Mouse (Mus musculus) gastrocnemius, adult 8-10 months (tissue): ENCODE results near the gene Ankzf1. TPM values are rescaled to one million over a fixed set of nuclear protein-coding genes. Genes with fewer than 3 reads are reported as not detected.

Experiments used
- DNase-seq, 2 experiments: peaks; one replicate each; pipeline ENCODE4 v3.0.0; 2022; ENCODE audit warnings: low spot score in 2 of 2
- total RNA-seq, 4 experiments: library from RNA; stranded (reverse); gene quantifications; 2 replicates each; pipeline ENCODE4 v1.2.4; 2022

The Ankzf1 gene
- total RNA-seq, 4 experiments from 2014 or later, result 3.4 to 5.9 (median 4.2) TPM

- no peak for DNase-seq
These were observed 4.0 kb upstream of the Ankzf1 start for GRCm38 (mm10) chr1:75187914-75188483.

GRCm38 (mm10) chr1:75190577-75190976 is 1.4 kb upstream of the Ankzf1 start:
- no peak for DNase-seq

DNA sequence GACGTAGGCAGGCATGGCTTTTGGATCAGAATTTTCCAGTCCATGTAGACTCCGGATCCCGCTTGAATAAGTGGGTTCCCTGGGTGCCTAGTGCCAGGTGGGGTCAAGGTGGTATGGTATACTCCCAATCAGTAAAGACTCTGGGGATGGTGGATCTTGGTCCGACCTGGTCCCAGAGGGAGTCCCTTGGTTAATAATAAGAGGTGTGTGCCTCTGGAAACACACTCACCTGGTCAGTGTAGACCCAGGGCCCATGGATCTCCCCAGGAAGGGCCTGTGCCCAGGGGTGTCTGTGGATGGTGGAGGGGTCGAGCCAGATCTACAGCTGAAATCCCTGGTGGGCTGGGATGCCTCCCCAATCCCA is 711 bp upstream of the Ankzf1 start:
- no peak for DNase-seq

DNA sequence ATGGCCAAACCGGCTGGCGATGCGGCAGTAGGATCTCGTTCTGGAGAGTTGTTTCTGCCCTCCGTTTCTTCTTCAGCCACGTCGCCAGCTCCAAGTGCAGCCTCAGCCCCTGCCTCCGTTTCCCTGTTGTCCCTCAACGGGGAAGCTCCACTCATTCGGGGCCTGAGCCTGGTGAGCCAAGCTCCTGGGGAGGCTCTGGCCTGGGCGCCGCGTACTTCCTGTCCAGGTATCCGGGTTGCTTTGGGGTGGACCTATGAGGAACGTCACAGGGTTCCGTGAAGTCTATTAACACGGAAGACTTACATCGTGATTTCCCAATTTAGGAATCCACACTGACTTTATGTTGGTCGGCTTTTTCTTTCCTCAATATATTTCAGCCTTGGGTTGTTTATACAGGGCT is 501 bp downstream of the Ankzf1 start:
- DNase-seq, result no peak

- DNase-seq, result no peak
These were observed 9.3 kb downstream of the Ankzf1 start for GRCm38 (mm10) chr1:75201236-75201635.

GRCm38 (mm10) chr1:75208967-75209678 is 17.2 kb downstream of the Ankzf1 start:
- no peak for DNase-seq

DNA sequence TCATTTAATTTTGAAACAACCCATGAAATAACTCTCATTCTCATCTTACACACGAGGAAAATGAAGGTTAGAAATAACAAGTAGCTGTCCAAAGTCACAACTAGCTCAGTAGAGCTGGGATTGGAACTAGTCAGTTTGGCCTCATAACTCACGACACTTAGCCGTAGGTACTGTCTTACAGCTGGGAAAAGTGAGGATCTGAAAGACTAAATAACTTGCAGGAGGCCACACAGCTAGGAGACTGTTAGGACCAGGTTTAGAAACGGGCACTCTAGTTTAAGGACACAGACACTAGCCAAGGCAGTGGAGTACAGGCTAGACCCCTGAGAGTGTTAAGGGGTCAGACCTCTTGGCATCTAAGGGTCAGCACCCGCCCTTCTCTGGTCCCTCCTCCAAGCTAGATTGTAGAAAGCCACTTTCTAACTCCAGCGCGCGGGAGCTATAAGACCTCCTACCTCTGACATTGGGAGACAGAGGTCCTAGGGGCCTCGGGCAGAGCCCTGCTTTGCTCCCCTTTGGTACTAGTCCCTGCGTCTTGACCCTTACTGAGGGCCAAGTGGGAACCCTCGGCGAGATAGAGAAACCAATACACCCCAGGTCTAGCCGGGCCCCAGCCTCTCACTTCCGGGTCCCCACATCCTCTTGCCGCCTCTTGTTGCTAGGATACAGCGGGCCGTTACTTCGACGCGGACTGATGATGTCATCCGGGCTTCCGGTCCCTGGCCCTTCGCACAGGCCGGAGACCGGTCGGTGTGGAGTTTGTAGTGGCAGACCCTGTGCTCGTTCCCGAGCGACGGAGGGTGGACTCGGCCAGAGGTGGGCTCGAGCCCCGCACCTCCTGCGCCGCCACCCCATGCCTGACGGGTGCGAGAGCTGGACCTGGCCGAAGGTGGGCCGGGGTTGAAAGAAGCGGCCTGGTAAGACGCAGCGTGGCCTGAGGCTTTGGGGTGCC is 18.5 kb downstream of the Ankzf1 start, which contains the start of the genes Glb1l and Stk16:
Glb1l (minus strand) TSS at position 678 of the 952 bp plus-strand sequence.
Stk16 (plus strand) TSS at position 703 of the 952 bp plus-strand sequence.
- DNase-seq, result peak; percentile 89 to 91

GRCm38 (mm10) chr1:75211141-75211708 is 19.3 kb downstream of the Ankzf1 start:
- no peak for DNase-seq

DNA sequence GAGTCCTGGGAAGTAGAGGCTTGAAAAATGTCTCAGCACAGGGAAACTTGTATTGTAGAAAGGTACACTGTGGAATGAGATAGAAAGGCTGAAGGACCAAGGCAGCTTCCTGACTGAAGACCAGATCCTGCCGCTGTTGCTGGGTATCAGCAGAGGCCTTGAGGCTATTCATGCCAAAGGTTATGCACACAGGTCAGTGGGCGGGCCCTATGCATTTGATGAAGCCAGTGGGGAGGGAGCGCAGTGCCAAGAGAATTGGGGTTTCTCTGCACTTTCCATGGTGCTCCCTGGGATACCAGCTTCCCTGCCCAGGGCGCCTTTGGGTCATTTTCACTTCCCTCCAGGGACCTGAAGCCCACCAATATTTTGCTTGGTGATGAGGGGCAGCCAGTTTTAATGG is 20.6 kb downstream of the Ankzf1 start:
- DNase-seq, result no peak

GRCm38 (mm10) chr1:75213096-75213495 is 21.1 kb downstream of the Ankzf1 start:
- DNase-seq, result no peak

DNA sequence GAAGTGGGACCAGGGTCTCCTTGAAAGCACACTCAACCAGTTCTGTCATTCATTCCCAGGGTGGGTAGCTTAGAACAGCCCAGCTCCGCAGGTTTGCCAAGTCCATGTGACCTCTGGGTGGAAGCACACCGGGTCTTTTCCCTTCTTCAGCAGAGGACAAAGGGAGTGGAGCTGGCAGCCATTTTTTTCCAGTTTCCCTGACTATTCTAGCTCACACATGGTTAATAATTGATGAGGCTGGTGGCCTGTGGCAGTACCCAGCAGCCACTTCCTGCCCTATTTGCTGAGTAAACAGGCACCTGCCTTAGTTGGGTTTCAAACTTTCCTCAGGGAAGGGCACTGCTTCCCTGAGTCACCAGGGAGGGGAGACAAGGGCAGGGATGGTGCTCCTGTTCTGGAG is 22.5 kb downstream of the Ankzf1 start:
- no peak for DNase-seq

DNA sequence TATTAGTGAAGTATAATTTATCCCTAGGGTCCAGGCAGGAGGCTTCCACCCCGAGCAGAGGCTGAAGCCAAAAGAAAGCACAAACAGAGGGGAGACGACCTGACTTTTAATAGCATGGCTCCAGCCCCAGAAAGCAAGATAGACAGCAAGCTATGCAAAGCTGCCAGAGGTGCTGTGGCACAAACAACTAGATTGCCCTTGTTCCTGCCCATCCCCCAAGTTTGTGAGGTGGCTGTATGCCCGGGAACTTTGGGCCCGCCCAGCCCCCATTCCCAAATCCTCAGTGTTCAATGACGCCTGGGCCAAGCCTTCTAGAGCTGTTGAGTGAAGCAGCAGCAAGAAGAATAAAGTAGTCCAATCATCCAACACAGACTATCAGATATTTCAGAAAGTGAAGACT is 22.9 kb downstream of the Ankzf1 start:
- DNase-seq, result peak in 1 of 2 experiments; percentile 47

DNA sequence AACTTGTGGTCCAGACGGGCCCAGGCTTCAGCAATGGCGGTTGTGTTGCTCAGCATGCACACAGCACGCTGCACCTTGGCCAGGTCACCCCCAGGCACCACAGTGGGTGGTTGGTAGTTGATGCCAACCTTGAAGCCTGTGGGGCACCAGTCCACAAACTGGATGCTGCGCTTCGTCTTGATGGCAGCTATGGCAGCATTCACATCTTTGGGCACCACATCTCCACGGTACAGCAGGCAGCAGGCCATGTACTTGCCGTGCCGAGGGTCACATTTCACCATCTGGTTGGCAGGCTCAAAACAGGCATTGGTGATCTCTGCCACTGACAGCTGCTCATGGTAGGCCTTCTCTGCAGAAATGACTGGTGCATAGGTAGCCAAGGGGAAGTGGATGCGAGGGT is 23.8 kb downstream of the Ankzf1 start:
- peak; percentile 59 to 64 for DNase-seq

- peak; percentile 64 to 76 for DNase-seq
These were observed 25.0 kb downstream of the Ankzf1 start for GRCm38 (mm10) chr1:75216797-75217585.

GRCm38 (mm10) chr1:75217893-75218226 is 25.9 kb downstream of the Ankzf1 start:
- DNase-seq, result no peak

- peak; percentile 88 to 94 for DNase-seq
These were observed 26.5 kb downstream of the Ankzf1 start for GRCm38 (mm10) chr1:75218227-75219001.

DNA sequence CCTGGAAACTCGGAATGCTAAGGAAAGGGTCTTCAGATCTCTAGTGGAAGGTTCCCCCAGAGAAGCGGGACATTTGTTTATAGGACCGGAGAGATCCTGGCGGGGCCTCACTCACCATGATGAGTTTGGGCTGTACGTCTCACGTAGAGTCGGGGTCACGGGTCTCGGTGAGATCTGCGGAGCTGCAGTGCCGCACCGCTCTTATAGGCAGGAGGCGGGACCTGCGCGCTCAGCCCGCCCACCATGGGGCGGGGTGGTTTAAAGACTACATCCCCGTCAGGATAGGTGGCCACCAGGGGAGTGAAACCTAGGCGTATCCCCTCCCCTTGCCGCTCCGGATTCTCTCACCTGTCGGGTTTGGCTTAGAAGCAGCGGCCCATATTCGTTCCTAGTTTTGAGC is 27.1 kb downstream of the Ankzf1 start:
- peak; percentile 90 to 92 for DNase-seq

- no peak for DNase-seq
These were observed 27.6 kb downstream of the Ankzf1 start, which contains the start of gene Tuba4a for GRCm38 (mm10) chr1:75219531-75219930. Tuba4a (minus strand) TSS chr1:75219865.

DNA sequence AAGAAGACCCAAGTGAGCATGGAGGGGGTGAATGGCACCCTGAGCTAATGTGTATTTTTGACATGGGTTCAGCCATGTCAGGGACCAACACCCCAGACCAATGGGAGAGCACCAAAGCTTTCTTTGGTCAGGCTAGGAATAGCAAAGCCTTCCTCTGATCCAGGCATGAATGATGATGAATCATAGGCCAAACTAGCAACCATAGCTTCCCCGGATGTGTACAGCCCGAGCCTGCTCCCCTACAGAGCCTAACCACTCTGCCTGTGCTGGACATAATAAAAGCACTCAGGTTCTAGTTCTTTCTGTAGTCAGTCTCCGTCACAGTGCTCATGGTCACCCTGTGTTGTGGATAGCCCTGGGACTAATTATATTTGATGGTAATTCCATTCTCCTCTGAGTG is 29.6 kb downstream of the Ankzf1 start:
- no peak for DNase-seq

DNA sequence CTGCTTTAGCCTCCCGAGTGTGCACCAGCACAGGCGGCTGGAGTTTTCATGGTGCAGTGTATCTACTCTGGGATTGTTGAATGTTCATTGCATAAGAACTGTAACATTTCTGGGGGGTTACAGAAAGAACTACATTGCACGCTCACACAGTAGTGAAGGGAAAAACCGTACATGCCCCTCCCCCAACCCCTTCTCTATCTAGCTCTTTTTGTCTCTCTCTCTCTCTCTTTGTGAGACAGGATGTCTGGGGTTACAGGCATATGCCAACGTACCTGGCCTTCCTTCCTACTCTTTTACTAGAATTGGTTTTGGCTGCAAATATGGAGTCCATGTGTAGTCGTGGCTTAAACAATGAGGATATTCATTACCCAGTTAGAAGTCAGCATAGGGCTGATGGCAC is 31.0 kb downstream of the Ankzf1 start:
- DNase-seq, result no peak
